Mouse (Mus musculus) ES-Bruce4 (cell line): ENCODE measurements around the gene 4930415O20Rik.

ENCODE experiments used
- CTCF ChIP-seq: IDR thresholded peaks from one replicate; pipeline ENCODE4 v1.8.1; 2011; ENCODE audit warnings: low read depth, low read length
- EP300 ChIP-seq: IDR thresholded peaks from 2 replicates; pipeline ENCODE4 v1.6.1; 2011; ENCODE audit warnings: low read depth, low read length; ENCODE audit not compliant: insufficient read depth
- POLR2A ChIP-seq: IDR thresholded peaks from one replicate; pipeline ENCODE4 v1.8.1; 2011; ENCODE audit warnings: low read length; ENCODE audit not compliant: insufficient read depth

GRCm38 (mm10) chr15:98595049-98595448, 24.2 kb downstream of the 4930415O20Rik start:
- no peak for TF ChIP-seq EP300
- TF ChIP-seq CTCF, result no peak
- no peak for TF ChIP-seq POLR2A
